Mouse (Mus musculus) neutrophil, adult 5-6 weeks (primary cell): Measurements from ENCODE around the gene Kmt2c. TPM values are rescaled to one million over a fixed set of nuclear protein-coding genes. Genes with fewer than 3 reads are reported as not detected.

Experiments
- ATAC-seq: fragments of 151-379, 151-347 bp; 2 replicates; pipeline ENCODE4 v1.8.0; 2017; ENCODE audit warnings: mild to moderate bottlenecking, moderate TSS enrichment; ENCODE audit not compliant: insufficient number of reproducible peaks, poor library complexity, low FRiP score, severe bottlenecking; ENCODE audit errors: extremely low read depth
- total RNA-seq: library from RNA; stranded (forward); fragments of 200-1000 nt; gene quantifications from 2 replicates; pipeline ENCODE4 v1.2.3, GENCODE M21; 2017

Gene Kmt2c
- 144 TPM in 2 replicates for total RNA-seq

- ATAC-seq: 0 out of 2 replicates have a peak, but pooled peaks have one; percentile 28
Measured at GRCm38 (mm10) chr5:25498346-25498820, at the start of gene Kmt2c. Gene Kmt2c (minus strand): TSS chr5:25498783.

GRCm38 (mm10) chr5:25546912-25547311 lies 48.3 kb upstream of the Kmt2c start:
- no peak for ATAC-seq

DNA sequence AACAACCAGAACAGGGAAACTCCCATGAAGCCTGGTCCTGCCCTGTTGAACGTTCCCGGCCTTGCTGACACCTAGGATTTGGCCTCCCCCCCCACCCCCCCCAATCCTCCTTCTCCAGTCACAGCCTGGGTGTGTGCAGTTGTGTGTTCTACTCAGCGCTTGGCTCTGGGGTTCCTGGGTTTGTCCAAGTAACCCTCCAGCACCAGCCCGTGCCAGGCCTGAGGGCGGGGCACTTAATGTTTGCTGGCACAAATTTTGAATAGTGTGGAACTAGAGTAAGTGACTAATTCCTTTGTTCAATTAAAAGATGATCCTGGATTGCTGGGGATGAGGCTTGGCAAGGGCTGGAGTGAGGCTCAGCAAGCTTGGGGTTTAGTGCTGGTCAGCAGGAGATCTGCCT lies 46.0 kb upstream of the Kmt2c start:
- no peak for ATAC-seq

GRCm38 (mm10) chr5:25544061-25544460 lies 45.5 kb upstream of the Kmt2c start:
- ATAC-seq: no peak

DNA sequence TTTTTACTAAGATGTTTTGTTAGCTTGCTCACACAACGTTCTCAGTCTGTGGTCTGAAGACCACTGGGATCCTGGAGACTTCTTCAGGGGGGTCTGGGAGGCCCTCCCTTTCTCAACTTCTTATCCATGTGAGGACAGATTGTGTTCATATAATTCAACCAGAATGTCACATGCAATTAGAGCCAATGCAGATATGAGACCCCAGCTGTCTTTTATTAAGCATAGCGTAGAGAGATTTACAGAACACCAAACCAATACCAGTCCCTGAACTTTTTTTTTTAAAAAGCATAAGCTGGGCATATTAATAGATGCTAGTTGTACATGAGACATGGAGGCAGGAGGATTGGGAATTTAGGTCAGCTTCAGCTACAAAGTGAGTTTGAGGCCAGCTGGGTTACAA lies 43.1 kb upstream of the Kmt2c start:
- ATAC-seq: no peak

GRCm38 (mm10) chr5:25540921-25541320 lies 42.3 kb upstream of the Kmt2c start:
- ATAC-seq: no peak

DNA sequence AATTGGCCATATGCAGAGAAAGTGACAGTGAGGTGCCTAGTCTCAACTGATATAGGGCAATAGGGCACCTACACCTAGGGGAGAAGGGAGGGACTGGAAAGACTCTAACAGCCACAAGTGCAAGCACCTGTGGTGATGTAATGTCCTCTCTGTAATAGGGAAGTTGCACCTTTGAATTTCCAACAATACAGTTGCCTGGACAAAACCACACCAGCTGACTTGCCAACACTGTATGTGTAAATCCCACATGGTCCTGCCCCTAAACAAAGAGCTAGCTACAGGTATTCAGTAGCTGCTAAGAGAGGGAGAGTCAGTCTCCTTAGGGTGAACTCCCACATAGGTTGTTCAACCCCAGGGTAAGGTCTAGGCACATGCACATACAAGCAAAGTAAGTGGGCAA lies 41.8 kb upstream of the Kmt2c start:
- no peak for ATAC-seq

DNA sequence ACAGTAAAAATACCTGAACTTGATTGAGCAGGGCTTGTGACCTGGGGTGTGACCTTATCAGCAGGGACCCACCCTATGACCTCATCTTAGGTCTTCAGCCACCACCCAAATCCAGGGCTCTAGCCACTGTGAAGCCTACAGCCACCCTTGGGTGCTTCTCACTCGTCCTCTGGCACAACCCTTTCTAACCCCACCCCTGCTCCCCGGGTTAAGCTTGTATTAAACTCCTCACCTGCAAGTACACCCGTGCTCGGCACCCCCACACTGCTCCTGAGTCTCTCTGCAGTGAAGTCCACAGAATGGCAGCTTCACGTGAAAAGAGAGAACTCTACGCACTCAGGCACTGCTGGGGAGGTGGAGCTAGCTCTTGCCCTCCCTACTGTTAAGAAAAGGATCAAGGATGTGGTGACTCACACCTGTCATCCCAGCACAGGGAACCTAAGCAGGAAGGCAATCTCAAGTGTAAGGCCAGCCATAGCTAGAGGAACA lies 38.4 kb upstream of the Kmt2c start:
- ATAC-seq: no peak

DNA sequence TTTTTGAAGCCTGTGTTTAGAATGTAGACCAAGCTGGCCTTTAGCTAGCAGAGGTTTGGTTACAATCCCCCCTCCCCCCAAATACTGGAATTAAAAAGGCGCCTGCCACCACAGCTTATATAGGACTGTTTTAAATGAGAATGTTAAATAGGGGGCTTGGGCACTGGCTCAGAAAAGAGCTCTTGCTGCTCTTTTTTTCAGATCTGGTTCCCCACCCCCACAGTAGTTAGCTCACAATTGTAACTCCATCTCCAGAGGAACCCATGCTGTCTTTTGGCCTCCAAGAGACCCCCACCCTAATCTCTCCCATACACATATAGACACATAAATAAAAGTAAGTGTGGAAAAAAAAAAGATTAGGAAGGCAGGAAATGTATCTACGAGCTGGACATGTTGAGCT lies 37.9 kb upstream of the Kmt2c start:
- ATAC-seq: no peak

DNA sequence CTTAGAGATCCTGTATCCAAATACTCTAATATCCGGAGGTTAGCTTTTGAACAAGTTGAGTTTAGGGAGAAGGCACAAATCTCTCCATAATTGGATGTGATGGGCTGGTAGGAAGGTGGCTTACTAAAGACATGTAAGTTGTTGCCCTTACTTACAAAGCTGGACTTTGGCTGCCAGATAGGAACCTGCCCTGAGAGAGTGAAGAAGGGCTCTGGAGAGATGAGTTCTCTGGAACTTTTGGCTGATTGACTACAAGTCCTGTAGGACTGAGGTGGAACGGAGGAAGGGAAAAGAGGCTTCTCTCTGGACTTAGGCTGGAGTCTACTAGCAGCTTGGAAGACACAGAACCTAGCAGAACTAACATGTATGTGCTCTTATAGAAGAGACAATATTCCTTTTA lies 37.0 kb upstream of the Kmt2c start:
- no peak for ATAC-seq

- ATAC-seq: no peak
Measured at GRCm38 (mm10) chr5:25533298-25533697, 34.7 kb upstream of the Kmt2c start.

GRCm38 (mm10) chr5:25532256-25533147 lies 33.9 kb upstream of the Kmt2c start:
- ATAC-seq: no peak

DNA sequence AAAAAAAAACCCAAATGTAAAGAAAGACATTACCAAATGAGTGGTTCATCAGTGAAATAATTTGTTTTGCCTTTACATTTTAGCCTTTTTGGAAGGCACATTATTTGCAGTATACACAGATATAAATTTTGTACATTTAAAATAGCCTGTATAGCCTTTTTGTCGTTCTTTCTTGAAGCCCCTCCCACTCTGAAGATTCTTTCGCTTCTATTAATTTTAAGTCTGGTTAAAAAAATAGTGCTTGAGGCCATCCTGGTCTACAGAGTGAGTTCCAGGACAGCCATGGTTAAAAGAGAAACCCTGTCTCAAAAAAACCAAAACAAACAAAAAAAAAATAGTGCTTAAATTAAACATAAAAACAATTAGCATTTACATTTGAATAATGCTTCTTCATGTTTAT lies 32.0 kb upstream of the Kmt2c start:
- ATAC-seq: no peak

DNA sequence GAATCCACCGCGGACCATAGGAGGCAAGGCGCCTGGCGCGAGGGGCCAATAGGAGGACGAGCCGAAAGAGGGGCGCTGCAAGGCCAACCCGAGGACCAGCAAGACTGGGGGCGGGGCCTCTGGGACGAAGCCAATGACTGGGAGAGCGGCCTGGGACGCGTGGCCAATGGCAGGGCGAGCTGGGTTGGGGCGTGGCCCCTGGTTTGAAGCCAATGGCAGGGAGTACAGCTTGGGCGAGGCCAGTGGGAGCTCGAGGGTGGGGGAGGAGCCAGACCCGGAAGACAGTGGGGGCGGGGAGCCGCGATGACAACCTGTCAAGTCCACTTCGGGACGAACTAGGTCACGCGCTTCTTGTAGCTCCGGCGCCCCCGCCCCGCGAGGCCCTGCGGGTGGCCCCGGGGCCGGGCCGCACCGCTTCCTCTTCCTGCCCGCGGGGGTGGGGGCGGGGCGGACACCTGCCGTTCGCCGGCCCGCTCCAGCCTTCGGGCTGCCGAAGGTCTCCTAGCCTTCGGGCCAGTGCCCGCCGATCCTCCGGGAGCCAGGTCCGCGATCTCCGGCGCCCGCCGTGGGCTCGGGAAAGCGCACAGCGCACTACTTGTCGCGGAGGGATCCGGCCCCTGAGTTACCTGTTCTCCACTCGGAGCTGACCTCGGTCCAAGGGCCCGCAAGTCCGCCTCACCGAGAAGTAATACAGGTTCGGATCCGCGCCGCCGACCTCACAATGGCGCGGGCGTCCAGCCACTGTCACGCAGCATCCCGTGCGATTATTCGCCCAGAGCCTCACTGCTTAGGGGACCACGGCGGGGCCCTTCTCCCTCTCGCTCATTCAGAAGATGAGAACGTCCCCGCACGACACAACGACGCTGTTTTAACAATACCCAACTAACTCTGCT lies 31.2 kb upstream of the Kmt2c start:
- peak; percentile 96 for ATAC-seq

DNA sequence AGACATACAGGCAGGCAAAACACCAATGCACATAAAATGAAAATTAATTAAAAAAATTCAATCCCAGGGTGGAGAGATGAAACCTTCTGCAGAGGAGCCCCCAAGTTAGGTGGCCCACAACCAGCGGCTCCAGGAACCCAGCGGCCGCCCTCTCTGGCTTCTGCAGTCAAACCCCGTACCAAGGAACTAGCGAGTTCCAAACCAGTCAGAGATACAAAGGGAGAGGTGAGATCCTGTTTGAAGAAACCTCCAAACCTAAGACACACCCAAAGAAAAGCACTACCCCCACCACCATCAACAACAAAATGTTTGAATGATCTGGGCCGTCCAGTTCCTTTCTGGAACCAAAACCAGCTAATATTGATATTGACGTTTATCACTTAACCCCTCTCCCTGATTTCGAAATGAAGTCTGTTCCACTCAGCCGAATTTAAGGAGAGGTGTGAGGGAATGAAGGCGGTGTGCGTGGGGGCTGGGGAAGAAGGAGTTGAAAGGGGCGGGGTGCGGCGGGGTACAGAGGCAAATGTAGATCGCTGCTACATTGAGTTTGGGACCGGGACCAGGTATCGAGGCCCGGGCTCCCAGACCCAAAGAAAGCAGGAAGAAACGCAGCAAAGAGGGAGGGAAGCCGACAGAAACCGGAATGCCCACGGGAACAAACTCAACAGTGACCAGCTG lies 30.4 kb upstream of the Kmt2c start:
- no peak for ATAC-seq

DNA sequence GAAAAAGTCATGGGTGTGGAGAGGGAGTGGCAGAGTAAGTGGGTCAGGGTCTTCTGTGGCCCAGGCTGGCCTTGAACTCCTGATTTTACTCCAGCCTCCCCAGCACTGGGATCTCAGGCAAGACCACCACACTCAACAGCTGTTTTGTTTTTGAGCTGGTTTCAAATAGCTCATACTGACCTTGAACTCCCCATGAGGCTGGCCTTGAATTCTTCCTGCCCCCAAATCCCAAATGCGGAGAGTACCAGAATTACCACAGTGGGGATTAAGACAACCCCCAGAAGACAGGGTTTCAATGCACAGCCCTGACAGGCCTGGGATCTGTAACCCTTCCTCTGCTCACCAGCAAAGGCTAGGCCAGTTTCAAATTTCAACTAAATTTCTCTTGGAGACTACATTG lies 29.4 kb upstream of the Kmt2c start:
- ATAC-seq: no peak

DNA sequence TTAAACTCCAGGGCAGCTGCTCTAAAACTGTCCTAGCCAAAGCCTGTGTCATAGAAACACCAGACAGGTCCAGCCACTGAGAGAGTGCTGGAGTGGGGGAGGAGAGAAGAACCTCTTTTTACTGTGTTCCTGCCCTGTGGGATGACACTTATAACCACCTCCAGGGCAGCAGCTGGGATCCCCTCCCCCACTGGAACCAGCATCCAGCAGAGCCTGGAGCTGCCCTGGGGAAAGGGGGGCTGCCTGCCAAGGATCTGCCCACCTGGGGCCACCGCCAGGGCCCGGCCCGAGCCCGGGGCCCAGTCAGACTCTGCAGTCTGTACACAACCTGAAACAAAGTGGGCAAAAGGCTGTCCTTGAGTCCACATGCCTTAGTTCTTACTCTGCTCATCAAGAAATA lies 28.3 kb upstream of the Kmt2c start:
- ATAC-seq: no peak

DNA sequence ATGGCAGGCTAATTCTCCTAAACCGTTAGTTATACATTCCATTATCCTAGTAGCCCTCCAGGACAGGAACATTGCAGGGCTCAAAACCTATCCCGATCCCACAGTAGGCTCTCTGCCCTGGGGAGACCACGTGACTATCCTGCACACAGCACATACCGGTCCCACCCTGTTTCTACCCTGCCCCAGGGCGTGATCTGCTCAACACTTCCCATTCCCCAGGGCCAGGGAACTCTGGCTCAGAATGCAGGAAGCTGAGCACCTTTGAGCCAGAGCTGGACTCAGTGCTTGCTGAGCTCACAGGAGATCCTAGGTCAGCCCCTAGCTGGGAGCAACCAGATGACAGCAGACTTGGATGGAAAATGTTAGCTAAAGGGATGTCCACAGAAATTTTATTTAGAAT lies 27.5 kb upstream of the Kmt2c start:
- ATAC-seq: no peak

GRCm38 (mm10) chr5:25521461-25521860 lies 22.9 kb upstream of the Kmt2c start:
- ATAC-seq: no peak
